Mouse (Mus musculus) CH12.LX (cell line): ENCODE results near the gene Anxa11.

Experiments
- CTCF ChIP-seq, 2 experiments: IDR thresholded peaks in 1 of 2; conservative IDR thresholded peaks in 1 of 2; 2 replicates each; pipeline ENCODE4 v1.5.1; 2011 to 2012; ENCODE audit warnings: low read depth in 2 of 2, low read length in 2 of 2, improper control_type of control experiment in 1 of 2, inconsistent platforms in 1 of 2, mild to moderate bottlenecking in 1 of 2, moderate library complexity in 1 of 2
- EP300 ChIP-seq: IDR thresholded peaks from 2 replicates; pipeline ENCODE4 v1.6.1; 2011; ENCODE audit warnings: low read length, improper control_type of control experiment
- ZC3H11A ChIP-seq: IDR thresholded peaks from 2 replicates; pipeline ENCODE4 v1.6.1; 2012; ENCODE audit warnings: low read depth, mild to moderate bottlenecking, inconsistent platforms, low read length, improper control_type of control experiment

DNA sequence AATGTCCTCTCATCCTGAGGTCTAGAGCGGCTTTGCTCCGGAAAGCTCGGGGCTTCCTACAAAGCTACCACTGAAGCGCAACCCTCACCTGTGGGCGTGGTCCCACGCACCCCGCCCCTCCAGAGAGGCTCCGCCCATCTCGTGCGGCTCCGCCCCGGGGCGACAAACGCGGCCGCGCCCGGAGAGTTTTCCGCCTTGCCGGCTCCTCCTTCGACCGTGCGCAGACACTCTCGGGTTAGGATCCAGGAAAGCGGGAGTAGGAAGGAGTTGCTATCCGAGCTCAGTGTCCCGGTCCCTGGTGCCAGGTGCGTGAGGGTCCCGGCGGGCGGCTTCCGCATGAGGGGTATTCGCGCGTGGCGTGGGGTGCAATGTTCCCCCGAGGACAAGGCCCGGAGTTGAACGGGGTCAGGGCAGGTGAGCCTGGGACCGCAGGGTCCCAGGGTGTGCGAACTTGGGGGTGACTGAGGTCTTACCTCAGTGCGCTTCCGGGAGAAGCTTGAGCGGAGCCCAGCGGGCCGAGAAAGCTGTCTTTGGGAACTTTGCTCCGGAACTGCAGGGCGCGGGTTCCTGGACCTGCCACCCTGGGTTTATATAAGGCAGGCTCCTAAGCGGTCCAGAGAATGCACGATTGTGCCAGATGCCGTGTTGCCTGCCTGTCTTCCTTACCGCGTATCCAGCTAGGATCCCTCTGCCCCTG lies at the start of gene Anxa11:
- no peak for TF ChIP-seq EP300
- no peak for TF ChIP-seq ZC3H11A
- TF ChIP-seq CTCF (conservative IDR thresholded peaks at IDR 0.05 in 1 of 2, IDR thresholded peaks at IDR 0.05 in 1 of 2; ENCODE audit: low read depth in 2 of 2, low read length in 2 of 2) = no peak
